In the genomic region with DNA sequence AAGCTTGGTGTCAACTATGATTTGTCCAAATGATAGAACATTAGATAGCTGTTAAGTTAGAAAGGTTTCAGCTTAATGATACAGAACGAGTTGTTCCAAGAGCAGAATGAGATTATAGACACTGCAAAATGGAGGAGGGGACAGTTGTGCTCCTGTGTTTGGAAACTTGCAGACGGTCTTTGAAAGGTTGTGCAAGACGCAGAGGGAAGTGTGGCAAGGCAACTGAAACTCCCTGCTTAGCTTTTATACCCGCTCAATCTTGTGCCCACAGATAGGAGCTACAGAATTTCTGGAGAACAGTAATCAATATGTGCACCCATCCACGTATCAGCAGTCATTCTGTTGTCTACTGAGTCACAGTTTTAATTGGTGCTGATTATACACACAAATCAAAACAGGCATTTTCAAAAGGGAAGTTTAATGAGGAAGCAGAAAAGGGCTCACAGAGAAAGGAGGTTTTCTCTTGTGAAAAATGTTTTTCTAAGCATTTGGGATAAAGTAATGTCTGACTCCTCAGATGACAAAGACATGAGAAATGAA, we compare ENCODE assay signal across 17 mouse cellular contexts. TPM values are rescaled to one million over a fixed set of nuclear protein-coding genes. Genes with fewer than 3 reads are reported as not detected.
A peak's percentile ranks its signal among the peaks of the same experiment; 100 is the strongest.
DNase-seq lines count a peak whose midpoint lies in the region; ATAC-seq and TF ChIP-seq lines count a peak whose summit lies in the region.
"Had no signal": no experiment of that assay in that cellular context is flagged by ENCODE, and none has a peak within 500 bp of the region (broad histone marks: within the 10 kb centered on the region; RNA-seq: fewer than 3 reads in every experiment).

No protein-coding gene starts in this region.

- H3K4me1 ChIP-seq in lung, embryonic 15.5 days = no peaks in the 10 kb centered on the region; the same call in 1 of the 2 replicates
- H3K4me1 ChIP-seq in lung, adult 2 months (ENCODE audit: control insufficient read depth, insufficient read depth, low read length) = no peaks in the 10 kb centered on the region
- H3K4me1 ChIP-seq in bone marrow macrophage, adult 2 months (ENCODE audit: control insufficient read depth, insufficient read depth, low read length) = peaks cover 16% of the 10 kb centered on the region
- H3K4me1 ChIP-seq in liver, embryonic 13.5 days (replicated peaks) = peaks cover 9% of the 10 kb centered on the region
- H3K4me1 ChIP-seq: embryonic facial prominence, embryonic 13.5 days; limb, embryonic 12.5 days; midbrain, embryonic 13.5 days; neural tube, embryonic 15.5 days; stomach, embryonic 15.5 days had no signal

- H3K4me2 ChIP-seq in lung, embryonic 15.5 days = no peak overlapping the region
- H3K4me2 ChIP-seq in liver, embryonic 13.5 days = no peak overlapping the region
- H3K4me2 ChIP-seq: embryonic facial prominence, embryonic 13.5 days; limb, embryonic 12.5 days; midbrain, embryonic 13.5 days; neural tube, embryonic 15.5 days; stomach, embryonic 15.5 days had no signal

- no peaks in the 10 kb centered on the region for H3K36me3 ChIP-seq in lung, embryonic 15.5 days
- no peaks in the 10 kb centered on the region for H3K36me3 ChIP-seq in liver, embryonic 13.5 days
- H3K36me3 ChIP-seq: embryonic facial prominence, embryonic 13.5 days; hindbrain, embryonic 10.5 days; limb, embryonic 12.5 days; midbrain, embryonic 13.5 days; neural tube, embryonic 15.5 days; stomach, embryonic 15.5 days had no signal

- ATAC-seq in lung, embryonic 15.5 days (ENCODE audit: borderline replicate concordance, extremely low read depth, low FRiP score, low TSS enrichment) = no peak
- no peak for ATAC-seq in liver, embryonic 13.5 days (ENCODE audit: low read depth)
- ATAC-seq in monocyte, adult 5-6 weeks (replicated peaks; ENCODE audit: insufficient number of reproducible peaks, low FRiP score, low TSS enrichment, poor library complexity, severe bottlenecking) = peak; percentile 80
- ATAC-seq: forebrain, postnatal 0 days; midbrain, embryonic 13.5 days had no signal

- no peak for TF ChIP-seq POLR2A in lung, adult 2 months (IDR thresholded peaks at IDR 0.05; ENCODE audit: borderline replicate concordance, extremely low read depth, low read depth, low read length)
- no peak for TF ChIP-seq POLR2A in bone marrow macrophage, adult 2 months (IDR thresholded peaks at IDR 0.05; ENCODE audit: borderline replicate concordance, low read depth, low read length)

- H3K9me3 ChIP-seq in lung, embryonic 15.5 days = no peaks in the 10 kb centered on the region
- H3K9me3 ChIP-seq in liver, embryonic 13.5 days (replicated peaks) = no peaks in the 10 kb centered on the region
- H3K9me3 ChIP-seq: embryonic facial prominence, embryonic 13.5 days; hindbrain, embryonic 10.5 days; limb, embryonic 12.5 days; midbrain, embryonic 13.5 days; neural tube, embryonic 15.5 days; stomach, embryonic 15.5 days had no signal

- intact Hi-C loops in left cerebral cortex, postnatal 4 days (cut with DNase I) = no loop called here

- H3K27me3 ChIP-seq in lung, embryonic 15.5 days = no peaks in the 10 kb centered on the region
- no peaks in the 10 kb centered on the region for H3K27me3 ChIP-seq in liver, embryonic 13.5 days
- H3K27me3 ChIP-seq: embryonic facial prominence, embryonic 13.5 days; limb, embryonic 12.5 days; midbrain, embryonic 13.5 days; neural tube, embryonic 15.5 days; stomach, embryonic 15.5 days had no signal

- TF ChIP-seq CTCF in lung, adult 2 months (IDR thresholded peaks at IDR 0.05; ENCODE audit: insufficient read depth, low read length) = no peak
- no peak for TF ChIP-seq CTCF in bone marrow macrophage, adult 2 months (IDR thresholded peaks at IDR 0.05; ENCODE audit: low read depth, low read length)

- WGBS in lung, embryonic 15.5 days = 37% methylated on average over 5 of the region's 5 CpGs
- 37% methylated on average over 5 of the region's 5 CpGs for WGBS in lung, adult 2 months
- WGBS in liver, embryonic 13.5 days (ENCODE audit: insufficient replicate concordance) = 15% methylated on average over 5 of the region's 5 CpGs

- DNase-seq in lung, adult 2 months = no peak
- DNase-seq in liver, embryonic 13.5 days = no peak
- no peak for DNase-seq in left cerebral cortex, postnatal 4 days
- no peak for DNase-seq in urinary bladder, postnatal 25 days (ENCODE audit: low spot score)
- DNase-seq: cerebellum, adult 2 months; forebrain, postnatal 0 days; right cerebral cortex, adult 18-20 months had no signal

- no peak overlapping the region for H3K4me3 ChIP-seq in lung, embryonic 15.5 days
- H3K4me3 ChIP-seq in lung, adult 2 months (replicated peaks; ENCODE audit: extremely low read depth, low read depth, low read length) = no peak overlapping the region
- peak overlapping the region; percentile 28; the same call in 1 of the 2 replicates for H3K4me3 ChIP-seq in bone marrow macrophage, adult 2 months (ENCODE audit: insufficient read depth, low read length)
- no peak overlapping the region for H3K4me3 ChIP-seq in liver, embryonic 13.5 days (replicated peaks)
- H3K4me3 ChIP-seq: embryonic facial prominence, embryonic 13.5 days; hindbrain, embryonic 10.5 days; limb, embryonic 12.5 days; midbrain, embryonic 13.5 days; myocyte; neural tube, embryonic 15.5 days; stomach, embryonic 15.5 days had no signal

- no peak overlapping the region for H3K9ac ChIP-seq in lung, embryonic 15.5 days
- no peak overlapping the region for H3K9ac ChIP-seq in liver, embryonic 13.5 days
- H3K9ac ChIP-seq: embryonic facial prominence, embryonic 13.5 days; forebrain, postnatal 0 days; limb, embryonic 12.5 days; midbrain, embryonic 13.5 days; neural tube, embryonic 15.5 days; stomach, embryonic 15.5 days had no signal

- 0 out of 2 replicates have a peak overlapping the region, but pooled peaks have one; percentile 27 for H3K27ac ChIP-seq in lung, embryonic 15.5 days
- H3K27ac ChIP-seq in bone marrow macrophage, adult 2 months (ENCODE audit: insufficient read depth, low read depth, low read length) = peak overlapping the region; percentile 96
- 0 out of 2 replicates have a peak overlapping the region, but pooled peaks have one; percentile 1 for H3K27ac ChIP-seq in liver, embryonic 13.5 days
- H3K27ac ChIP-seq: embryonic facial prominence, embryonic 13.5 days; hindbrain, embryonic 10.5 days; limb, embryonic 12.5 days; midbrain, embryonic 13.5 days; neural tube, embryonic 15.5 days; stomach, embryonic 15.5 days had no signal

RNA-seq across cellular contexts. Expression of a gene that starts 23.1 kb away (rescaled TPM):
- polyA plus RNA-seq in lung, embryonic 15.5 days (2015; fragmentation: Nextera tagmentation; extraction: Ambion mirVana) = 19.9 and 21.2 TPM in 2 replicates
- polyA plus RNA-seq in lung, adult 2 months (2012; rRNA removed) = 7.5 and 15.1 TPM in 2 replicates
- 21.9 and 24.9 TPM in 2 replicates for polyA plus RNA-seq in bone marrow macrophage, adult 2 months (2012; ENCODE audit: insufficient read depth, insufficient read length, missing spikeins)
- 6.0 and 6.7 TPM in 2 replicates for polyA plus RNA-seq in liver, embryonic 13.5 days (2015; fragmentation: Nextera tagmentation; extraction: Ambion mirVana)
- 40.8 to 76.5 TPM (median 73.2 TPM) in 3 replicates for total RNA-seq in monocyte, adult 5-6 weeks (2017)
- 1 to 10 TPM; 2.4 to 3.4 TPM for total RNA-seq in left cerebral cortex, postnatal 4 days (2021)

Comparison
In these comparisons a context has a peak if more than half of its experiments do, and no peak if none do; other contexts are left out.
1. H3K27ac ChIP-seq: peak in every context shown above with its lines; median percentile 96 in bone marrow macrophage, adult 2 months; 27 in lung, embryonic 15.5 days; 1 in liver, embryonic 13.5 days.